Mouse (Mus musculus): Measurements from ENCODE around the gene Foxn2.

DNA sequence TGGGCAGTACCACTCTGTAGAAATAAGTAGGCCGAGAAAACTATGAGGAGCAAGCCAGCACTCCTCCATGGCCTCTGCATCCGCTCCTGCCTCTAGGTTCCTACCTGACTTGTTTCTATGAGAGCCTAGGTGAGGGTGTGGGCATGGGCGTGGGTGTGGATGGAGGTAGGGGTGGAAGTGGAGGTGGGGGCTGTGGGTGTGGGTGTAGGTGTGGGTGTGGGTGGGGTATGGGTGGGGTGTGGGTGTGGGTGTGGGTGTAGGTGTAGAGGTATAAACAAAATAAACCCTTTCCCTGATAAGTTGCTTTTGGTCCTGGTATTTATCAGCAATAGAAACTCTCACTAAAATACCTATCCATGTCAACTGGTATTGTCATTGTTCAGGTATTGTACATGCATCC is 30.8 kb upstream of the Foxn2 start:
- TF ChIP-seq POLR2A (IDR thresholded peaks at IDR 0.05; ENCODE audit: insufficient read length, low read depth) (no peak), TCF12 (IDR thresholded peaks at IDR 0.05; ENCODE audit: insufficient read depth, poor library complexity, severe bottlenecking) (no peak)
